ENCODE assay signal across 23 mouse cellular contexts in the genomic region with DNA sequence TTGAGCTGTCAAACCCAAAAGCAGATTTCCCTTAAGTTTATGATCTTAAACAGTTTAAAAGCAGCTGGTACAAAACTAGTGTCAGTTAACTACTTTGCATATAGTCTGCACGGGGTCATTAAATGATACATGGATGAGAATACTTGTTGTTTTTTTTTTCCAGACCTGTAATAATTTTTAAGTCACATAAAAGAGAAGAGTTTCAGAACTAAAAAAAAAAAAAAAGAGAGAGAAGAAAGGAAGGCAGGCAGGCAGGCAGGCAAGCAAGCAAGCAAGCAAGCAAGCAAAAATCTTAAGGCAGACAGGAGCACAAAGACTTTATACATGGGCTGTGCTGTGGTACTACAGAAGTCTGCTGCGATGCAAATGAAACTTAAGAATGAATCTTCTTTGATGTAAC.
"Had no signal": no experiment of that assay in that cellular context is flagged by ENCODE, and none has a peak within 500 bp of the region (broad histone marks: within the 10 kb centered on the region; RNA-seq: fewer than 3 reads in every experiment).

No protein-coding gene starts in this region.

- DNase-seq: gastrocnemius, postnatal 14 days; gastrocnemius, postnatal 36 days; heart, adult 18-20 months; heart, postnatal 10 days; kidney, adult 11 months; kidney, adult 2 months; kidney, adult 9 months; kidney, postnatal 14 days; kidney, postnatal 36 days; layer of hippocampus, adult 9-11 months; layer of hippocampus, postnatal 36 days; left cerebral cortex, postnatal 4 days had no signal

- H3K27ac ChIP-seq: heart, embryonic 10.5 days; hindbrain, embryonic 13.5 days; hindbrain, embryonic 15.5 days; hindbrain, postnatal 0 days; kidney, embryonic 15.5 days; kidney, postnatal 0 days; limb, embryonic 13.5 days; limb, embryonic 15.5 days; liver, embryonic 12.5 days; liver, embryonic 14.5 days had no signal

- H3K9ac ChIP-seq: heart, embryonic 12.5 days; hindbrain, embryonic 13.5 days; hindbrain, embryonic 15.5 days; kidney, embryonic 15.5 days; limb, embryonic 13.5 days; limb, embryonic 15.5 days; liver, embryonic 12.5 days; liver, embryonic 14.5 days had no signal

- H3K9me3 ChIP-seq: heart, embryonic 10.5 days; heart, embryonic 12.5 days; hindbrain, embryonic 13.5 days; hindbrain, embryonic 15.5 days; kidney, embryonic 15.5 days; limb, embryonic 13.5 days; limb, embryonic 15.5 days; liver, embryonic 12.5 days had no signal

- H3K27me3 ChIP-seq: heart, embryonic 12.5 days; hindbrain, embryonic 13.5 days; hindbrain, embryonic 15.5 days; kidney, embryonic 15.5 days; limb, embryonic 13.5 days; limb, embryonic 15.5 days; liver, embryonic 12.5 days had no signal

- H3K4me1 ChIP-seq: heart, embryonic 10.5 days; hindbrain, embryonic 13.5 days; hindbrain, embryonic 15.5 days; kidney, embryonic 15.5 days; limb, embryonic 13.5 days; limb, embryonic 15.5 days; liver, embryonic 12.5 days had no signal

- H3K4me2 ChIP-seq: heart, embryonic 12.5 days; hindbrain, embryonic 13.5 days; hindbrain, embryonic 15.5 days; kidney, embryonic 15.5 days; limb, embryonic 13.5 days; limb, embryonic 15.5 days; liver, embryonic 12.5 days had no signal

- H3K4me3 ChIP-seq: heart, embryonic 10.5 days; heart, embryonic 12.5 days; hindbrain, embryonic 13.5 days; hindbrain, embryonic 15.5 days; kidney, embryonic 15.5 days; limb, embryonic 13.5 days; limb, embryonic 15.5 days; liver, embryonic 12.5 days had no signal
